Mouse (Mus musculus) limb, embryonic 14.5 days (tissue): Measurements from ENCODE around the gene Pcgf1. TPM values are rescaled to one million over a fixed set of nuclear protein-coding genes. Genes with fewer than 3 reads are reported as not detected.

ENCODE experiments used
- ATAC-seq: fragments of 200-750 bp; cut with Nextera tagmentation; 2 replicates; pipeline ENCODE4 v1.8.0; 2017; ENCODE audit warnings: low read depth, moderate number of reproducible peaks, moderate TSS enrichment; ENCODE audit not compliant: low FRiP score
- DNase-seq: peaks from one replicate; pipeline ENCODE4 v3.0.0-alpha.2; 2015; ENCODE audit warnings: low spot score
- H3K27ac ChIP-seq: fragments of 300-500 bp; sonication (generic); replicated peaks from 2 replicates; pipeline ENCODE4 v1.5.1; 2014; ENCODE audit warnings: low read depth, mild to moderate bottlenecking, low read length, moderate library complexity, mixed read lengths
- H3K27me3 ChIP-seq: fragments of 300-500 bp; sonication (generic); 2 replicates; pipeline ENCODE4 v1.6.1; 2014; ENCODE audit warnings: low read length, mixed read lengths; ENCODE audit not compliant: control insufficient read depth, insufficient read depth
- H3K36me3 ChIP-seq: fragments of 300-500 bp; sonication (generic); 2 replicates; pipeline ENCODE4 v1.6.1; 2014; ENCODE audit warnings: mild to moderate bottlenecking, low read length, moderate library complexity, mixed read lengths; ENCODE audit not compliant: control insufficient read depth, insufficient read depth
- H3K4me1 ChIP-seq: fragments of 300-500 bp; sonication (generic); 2 replicates; pipeline ENCODE4 v1.6.1; 2014; ENCODE audit warnings: antibody characterized with exemption, low read length, mixed read lengths; ENCODE audit not compliant: control insufficient read depth, insufficient read depth
- H3K4me2 ChIP-seq: fragments of 300-500 bp; sonication (generic); replicated peaks from 2 replicates; pipeline ENCODE4 v1.6.1; 2014; ENCODE audit warnings: low read depth, mild to moderate bottlenecking, low read length, moderate library complexity; ENCODE audit not compliant: severe bottlenecking
- H3K4me3 ChIP-seq: fragments of 300-500 bp; sonication (generic); replicated peaks from 2 replicates; pipeline ENCODE4 v1.5.1; 2014; ENCODE audit warnings: low read length
- H3K9ac ChIP-seq: fragments of 300-500 bp; sonication (generic); 2 replicates; pipeline ENCODE4 v1.6.1; 2014; ENCODE audit warnings: mild to moderate bottlenecking, low read depth, low read length, moderate library complexity; ENCODE audit not compliant: severe bottlenecking
- H3K9me3 ChIP-seq: fragments of 300-500 bp; sonication (generic); 2 replicates; pipeline ENCODE4 v1.6.1; 2016; ENCODE audit warnings: low read length; ENCODE audit not compliant: control insufficient read depth
- POLR2A ChIP-seq: fragments of 200-500 bp; IDR thresholded peaks from 2 replicates; pipeline ENCODE4 v1.8.0; 2012; ENCODE audit warnings: inconsistent platforms, mild to moderate bottlenecking, moderate library complexity, borderline replicate concordance; ENCODE audit not compliant: insufficient read depth, insufficient read length; ENCODE audit errors: extremely low read depth
- WGBS: fragments of 180-500 bp; shearing (Covaris S2); extraction: QIAGEN DNeasy Blood & Tissue Kit; methylation state at CpG from one replicate; pipeline ENCODE4 v1.1.7; 2014; 5-methylcytosine and 5-hydroxymethylcytosine counted together
- polyA plus RNA-seq, 2 experiments: library from polyadenylated mRNA; depleted of rRNA in 1 of 2; stranded (reverse) in 1 of 2; unstranded in 1 of 2; fragments of >200 nt; fragmentation: Nextera tagmentation in 1 of 2; extraction: Ambion mirVana in 1 of 2; gene quantifications; 2 replicates each; pipeline versions ENCODE4 v1.2.1 to v1.2.3; 2012 to 2014

Pcgf1 gene
- polyA plus RNA-seq (2012; rRNA removed), result 41.8 and 49.8 TPM in 2 replicates
- polyA plus RNA-seq (2014; fragmentation: Nextera tagmentation; extraction: Ambion mirVana), result 28.2 and 35.5 TPM in 2 replicates

GRCm38 (mm10) chr6:83077630-83078323, at the start of gene Pcgf1:
Gene Pcgf1 (plus strand): TSS chr6:83077869.
- H3K9me3 ChIP-seq, result no peaks in the 10 kb centered on the region
- peak within 1 kb of the TSS; percentile 98 for H3K4me2 ChIP-seq
- peaks cover 24% of the 10 kb centered on the region for H3K27me3 ChIP-seq
- DNase-seq, result peak; percentile 97
- under 1% methylated on average over 43 of the region's 54 CpGs for WGBS
- peak within 1 kb of the TSS; percentile 82 for H3K27ac ChIP-seq
- 0 out of 2 replicates have a peak, but pooled peaks cover 5% of the 10 kb centered on the region for H3K4me1 ChIP-seq
- no peak for TF ChIP-seq POLR2A
- peak within 1 kb of the TSS; percentile 73 for H3K9ac ChIP-seq
- peak within 1 kb of the TSS; percentile 78 for H3K4me3 ChIP-seq
- peaks cover 26% of the 10 kb centered on the region for H3K36me3 ChIP-seq
- ATAC-seq, result peak; percentile 59

- DNase-seq, result no peak
- Histone ChIP-seq H3K4me1 (peaks cover 15% of the 10 kb centered on the region), H3K27ac (no peak overlapping the region), H3K27me3 (peaks cover 7% of the 10 kb centered on the region; the same call in 1 of the 2 replicates), H3K4me3 (no peak overlapping the region), H3K9me3 (no peaks in the 10 kb centered on the region), H3K36me3 (peaks cover 3% of the 10 kb centered on the region; the same call in 1 of the 2 replicates), H3K9ac (no peak overlapping the region), H3K4me2 (no peak overlapping the region)
- 28% methylated on average over 10 of the region's 10 CpGs for WGBS
- TF ChIP-seq POLR2A, result no peak
- no peak for ATAC-seq
Observed at GRCm38 (mm10) chr6:83029777-83030176, 47.9 kb upstream of the Pcgf1 start.

- no peak for ATAC-seq
- Histone ChIP-seq H3K36me3 (peaks cover 3% of the 10 kb centered on the region; the same call in 1 of the 2 replicates), H3K27me3 (peaks cover 7% of the 10 kb centered on the region; the same call in 1 of the 2 replicates), H3K9ac (no peak overlapping the region), H3K4me2 (no peak overlapping the region), H3K4me3 (no peak overlapping the region), H3K4me1 (peaks cover 24% of the 10 kb centered on the region), H3K9me3 (no peaks in the 10 kb centered on the region), H3K27ac (no peak overlapping the region)
- TF ChIP-seq POLR2A, result no peak
- WGBS, result 75% methylated on average over 7 of the region's 7 CpGs
- DNase-seq, result no peak
Observed at GRCm38 (mm10) chr6:83031111-83031510, 46.6 kb upstream of the Pcgf1 start.

- no peak for DNase-seq
- Histone ChIP-seq H3K9ac (peak overlapping the region; percentile 55; the same call in 1 of the 2 replicates), H3K4me1 (peaks cover 24% of the 10 kb centered on the region), H3K4me2 (peak overlapping the region; percentile 80), H3K27ac (no peak overlapping the region), H3K36me3 (peaks cover 3% of the 10 kb centered on the region; the same call in 1 of the 2 replicates), H3K4me3 (peak overlapping the region; percentile 64), H3K9me3 (no peaks in the 10 kb centered on the region), H3K27me3 (peaks cover 7% of the 10 kb centered on the region; the same call in 1 of the 2 replicates)
- TF ChIP-seq POLR2A, result no peak
- WGBS, result 23% methylated on average over 18 of the region's 18 CpGs
- no peak for ATAC-seq
Observed at GRCm38 (mm10) chr6:83031921-83032590, 45.6 kb upstream of the Pcgf1 start.

- peaks cover 21% of the 10 kb centered on the region for H3K4me1 ChIP-seq
- under 1% methylated on average over 29 of the region's 31 CpGs for WGBS
- H3K36me3 ChIP-seq, result peaks cover 3% of the 10 kb centered on the region; the same call in 1 of the 2 replicates
- TF ChIP-seq POLR2A, result no peak
- DNase-seq (no peak), ATAC-seq (peak; percentile 45; the same call in 1 of the 2 replicates)
- H3K4me2 ChIP-seq, result peak overlapping the region; percentile 80
- H3K4me3 ChIP-seq, result peak overlapping the region; percentile 64
- peak overlapping the region; percentile 55 for H3K9ac ChIP-seq
- H3K27me3 ChIP-seq, result peaks cover 7% of the 10 kb centered on the region; the same call in 1 of the 2 replicates
- peak overlapping the region; percentile 91 for H3K27ac ChIP-seq
- H3K9me3 ChIP-seq, result no peaks in the 10 kb centered on the region
Observed at GRCm38 (mm10) chr6:83032769-83033191, 44.9 kb upstream of the Pcgf1 start.
